Mouse (Mus musculus): ENCODE measurements around the gene Pip4k2a.

GRCm38 (mm10) chr2:18969066-18969681 is 28.8 kb downstream of the Pip4k2a start:
- TF ChIP-seq POLR2A (IDR thresholded peaks at IDR 0.05; ENCODE audit: insufficient read length, low read depth) (no peak), CEBPB (IDR thresholded peaks at IDR 0.05; ENCODE audit: insufficient read depth, poor library complexity, severe bottlenecking) (no peak), POLR2AphosphoS2 (IDR thresholded peaks at IDR 0.05; ENCODE audit: insufficient read length, low read depth) (no peak), REST (IDR thresholded peaks at IDR 0.05; ENCODE audit: insufficient read depth, insufficient read length) (no peak), USF1 (IDR thresholded peaks at IDR 0.05; ENCODE audit: low read depth) (no peak), TCF12 (IDR thresholded peaks at IDR 0.05; ENCODE audit: insufficient read depth, poor library complexity, severe bottlenecking) (no peak)

All from myocyte (in vitro differentiated cells).